Mouse (Mus musculus) midbrain, embryonic 15.5 days (tissue): ENCODE measurements around the gene Rasd2. TPM values are rescaled to one million over a fixed set of nuclear protein-coding genes. Genes with fewer than 3 reads are reported as not detected.

Experiments used
- ATAC-seq: fragments of 200-750 bp; cut with Nextera tagmentation; replicated peaks from 2 replicates; pipeline ENCODE4 v1.8.0; 2017; ENCODE audit warnings: moderate TSS enrichment
- H3K27ac ChIP-seq: fragments of 300-500 bp; sonication (generic); 2 replicates; pipeline ENCODE4 v1.5.1; 2015; ENCODE audit warnings: mild to moderate bottlenecking, inconsistent platforms
- H3K27me3 ChIP-seq: fragments of 300-500 bp; sonication (generic); replicated peaks from 2 replicates; pipeline ENCODE4 v1.6.1; 2015; ENCODE audit warnings: inconsistent platforms
- H3K36me3 ChIP-seq: fragments of 300-500 bp; sonication (generic); replicated peaks from 2 replicates; pipeline ENCODE4 v1.6.1; 2015; ENCODE audit warnings: inconsistent platforms
- H3K4me1 ChIP-seq: fragments of 300-500 bp; sonication (generic); 2 replicates; pipeline ENCODE4 v1.6.1; 2015; ENCODE audit warnings: inconsistent platforms
- H3K4me2 ChIP-seq: fragments of 300-500 bp; sonication (generic); 2 replicates; pipeline ENCODE4 v1.6.1; 2015; ENCODE audit warnings: inconsistent platforms, mild to moderate bottlenecking, moderate library complexity
- H3K4me3 ChIP-seq: fragments of 300-500 bp; sonication (generic); 2 replicates; pipeline ENCODE4 v1.5.1; 2015; ENCODE audit warnings: mild to moderate bottlenecking, inconsistent platforms
- H3K9ac ChIP-seq: fragments of 300-500 bp; sonication (generic); 2 replicates; pipeline ENCODE4 v1.6.1; 2015; ENCODE audit warnings: mild to moderate bottlenecking, inconsistent platforms
- H3K9me3 ChIP-seq: fragments of 300-500 bp; sonication (generic); 2 replicates; pipeline ENCODE4 v1.6.1; 2016; ENCODE audit warnings: inconsistent platforms
- WGBS: fragments of 180-500 bp; shearing (Covaris S2); methylation state at CpG from one replicate; pipeline ENCODE4 v1.1.7; 2015; ENCODE audit warnings: mixed read lengths; 5-methylcytosine and 5-hydroxymethylcytosine counted together
- polyA plus RNA-seq: library from polyadenylated mRNA; unstranded; fragments of >200 nt; fragmentation: Nextera tagmentation; extraction: Ambion mirVana; gene quantifications from 2 replicates; pipeline ENCODE4 v1.2.1, GENCODE M21; 2015

Gene Rasd2
- 3.3 and 4.2 TPM in 2 replicates for polyA plus RNA-seq

DNA sequence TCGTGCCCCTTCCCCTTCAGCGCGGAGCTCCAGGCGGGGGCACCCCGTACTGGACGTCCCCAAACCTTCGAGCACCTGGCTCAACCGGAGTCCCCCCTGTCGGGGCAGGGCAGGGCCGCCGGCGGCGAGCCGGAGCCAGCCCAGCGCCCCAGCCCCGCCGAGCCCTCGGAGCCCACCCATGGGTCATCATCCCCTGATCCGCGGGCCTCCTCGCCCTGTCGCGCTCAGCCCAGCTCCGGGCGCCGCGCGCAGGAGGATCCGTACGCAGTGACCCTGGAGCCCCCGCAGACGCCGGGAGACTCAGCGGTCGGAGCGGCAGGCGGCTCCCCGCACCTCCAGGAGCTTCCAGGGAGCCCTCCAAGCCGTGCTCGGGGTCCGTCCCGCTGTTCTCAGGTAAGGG lies at the start of gene Rasd2:
Gene Rasd2, plus strand, starts transcription at position 259 of the 400 bp plus-strand sequence.
- ATAC-seq, result peak; percentile 27

DNA sequence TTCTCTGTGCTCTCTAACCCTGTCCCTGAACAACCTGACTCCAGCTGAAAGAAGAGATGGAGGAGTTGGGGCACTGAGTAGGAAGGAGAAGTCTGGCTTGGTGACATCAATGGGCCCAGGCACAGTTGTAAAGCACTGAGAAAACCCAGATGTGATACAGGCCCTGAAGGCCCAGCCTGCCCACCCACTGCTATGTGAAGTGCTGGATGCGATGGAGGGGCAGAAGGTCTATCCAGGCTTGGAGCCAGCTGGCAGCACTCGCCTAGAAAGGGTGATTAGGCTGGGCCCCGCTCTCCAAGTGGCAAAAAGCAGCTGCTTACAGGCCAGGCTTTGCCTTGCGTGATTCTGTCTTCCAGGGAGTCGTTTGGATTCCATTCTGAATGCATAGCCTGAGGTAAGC lies 44.4 kb upstream of the Rasd2 start:
- Histone ChIP-seq H3K27me3 (no peaks in the 10 kb centered on the region), H3K36me3 (no peaks in the 10 kb centered on the region), H3K9me3 (no peaks in the 10 kb centered on the region), H3K4me3 (no peak overlapping the region), H3K4me1 (no peaks in the 10 kb centered on the region), H3K4me2 (no peak overlapping the region), H3K9ac (no peak overlapping the region), H3K27ac (no peak overlapping the region)
- 70% methylated on average over 5 of the region's 5 CpGs for WGBS
- no peak for ATAC-seq

More for the DNA sequence above, at the start of gene Rasd2:
- peak within 1 kb of the TSS; percentile 40 for H3K9ac ChIP-seq
- peak within 1 kb of the TSS; percentile 62 for H3K4me3 ChIP-seq
- H3K27ac ChIP-seq, result no peak within 1 kb of the TSS
- peaks cover 48% of the 10 kb centered on the region for H3K27me3 ChIP-seq
- WGBS, result 1% methylated on average over 41 of the region's 42 CpGs
- H3K9me3 ChIP-seq, result no peaks in the 10 kb centered on the region
- peaks cover 5% of the 10 kb centered on the region for H3K4me1 ChIP-seq
- H3K36me3 ChIP-seq, result no peaks in the 10 kb centered on the region
- H3K4me2 ChIP-seq, result peak within 1 kb of the TSS; percentile 91

DNA sequence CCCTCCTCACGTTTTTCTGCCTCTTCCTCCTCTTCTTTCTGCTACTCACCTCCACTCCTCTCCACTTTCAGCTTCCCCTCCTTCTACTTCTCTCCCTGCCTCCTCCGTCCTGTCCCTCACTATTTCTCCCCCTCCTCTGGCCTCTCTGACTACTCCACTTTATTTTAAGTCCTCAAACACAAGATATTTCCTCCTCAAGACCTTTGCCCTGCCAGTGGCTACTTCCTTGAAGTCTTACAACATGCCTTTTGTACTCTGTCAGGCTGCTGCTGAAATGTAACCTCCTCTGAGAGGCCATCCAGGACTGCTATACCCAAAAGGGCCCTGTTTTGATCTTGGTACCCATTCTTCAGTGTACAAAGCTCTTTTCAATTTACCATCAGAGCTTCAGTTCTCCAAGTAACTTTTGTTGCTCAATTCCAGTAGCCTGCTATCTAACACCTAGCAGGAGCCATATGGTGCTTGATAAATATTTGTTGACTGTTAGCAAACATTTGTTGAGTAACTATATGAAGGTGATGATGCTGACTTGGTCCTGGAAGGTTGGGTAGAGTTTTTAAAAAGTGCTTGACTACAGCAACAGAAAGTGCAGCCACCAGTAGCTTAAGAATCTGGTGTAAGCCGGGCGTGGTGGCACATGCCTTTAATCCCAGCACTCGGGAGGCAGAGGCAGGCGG lies 41.6 kb upstream of the Rasd2 start:
- Histone ChIP-seq H3K36me3 (no peaks in the 10 kb centered on the region), H3K4me2 (no peak overlapping the region), H3K4me1 (no peaks in the 10 kb centered on the region), H3K9me3 (no peaks in the 10 kb centered on the region), H3K4me3 (no peak overlapping the region), H3K27me3 (no peaks in the 10 kb centered on the region), H3K27ac (no peak overlapping the region), H3K9ac (no peak overlapping the region)
- 79% methylated on average over 6 of the region's 6 CpGs for WGBS
- ATAC-seq, result no peak

DNA sequence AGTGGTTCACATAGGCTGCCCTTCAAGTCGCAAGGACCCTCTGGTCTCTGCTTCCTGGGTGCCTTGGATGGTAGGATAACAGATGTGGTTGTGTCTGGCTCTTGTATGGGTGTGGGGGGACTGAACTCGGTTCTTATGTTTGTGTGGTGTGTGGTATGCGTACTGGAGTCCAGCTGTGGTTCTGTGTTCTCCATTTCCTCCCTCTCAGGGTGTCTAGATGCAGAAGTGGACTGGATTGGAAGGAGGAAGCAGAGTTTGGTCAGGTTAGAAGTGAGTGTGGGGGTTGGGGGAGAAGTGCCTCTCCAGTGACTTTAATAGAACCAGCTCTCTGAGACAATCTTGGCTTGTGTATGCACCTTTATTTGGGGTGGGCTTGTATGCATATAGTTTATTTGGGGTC lies 20.7 kb upstream of the Rasd2 start:
- no peaks in the 10 kb centered on the region for H3K36me3 ChIP-seq
- no peaks in the 10 kb centered on the region for H3K9me3 ChIP-seq
- no peak overlapping the region for H3K4me2 ChIP-seq
- H3K27ac ChIP-seq, result no peak overlapping the region
- ATAC-seq, result no peak
- H3K4me1 ChIP-seq, result no peaks in the 10 kb centered on the region
- no peaks in the 10 kb centered on the region for H3K27me3 ChIP-seq
- H3K4me3 ChIP-seq, result no peak overlapping the region
- WGBS, result 76% methylated on average over 3 of the region's 3 CpGs
- no peak overlapping the region for H3K9ac ChIP-seq

DNA sequence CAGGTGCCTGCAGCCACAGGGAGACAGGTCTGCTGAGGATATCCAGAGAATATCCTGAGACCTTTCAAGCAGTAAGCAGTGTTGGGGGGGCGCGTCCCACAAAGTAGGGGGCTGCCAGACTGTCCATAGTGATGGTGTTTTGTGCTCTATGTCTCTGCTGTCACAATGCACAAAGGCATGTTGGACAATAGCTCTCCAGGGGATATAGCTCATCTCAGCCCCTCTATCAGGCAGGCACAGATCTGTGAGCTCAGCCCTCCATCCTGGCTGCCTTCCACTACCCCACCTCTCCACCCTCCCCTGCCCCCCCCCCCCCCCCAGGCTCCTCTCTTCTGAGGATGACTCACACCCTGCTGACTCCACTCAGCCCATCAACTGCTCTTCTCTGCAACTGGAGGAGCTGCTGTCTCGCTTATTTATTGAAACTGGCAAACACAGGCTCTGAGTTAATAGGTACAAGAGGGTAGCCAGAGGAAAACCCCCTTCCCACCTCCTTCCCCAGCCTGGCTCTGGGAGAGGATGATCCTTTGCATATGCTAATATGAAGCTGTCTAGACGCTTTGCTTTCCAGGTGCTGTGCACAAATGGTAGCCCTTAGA lies 19.2 kb upstream of the Rasd2 start:
- Histone ChIP-seq H3K4me3 (no peak overlapping the region), H3K27ac (no peak overlapping the region), H3K9me3 (no peaks in the 10 kb centered on the region), H3K27me3 (no peaks in the 10 kb centered on the region), H3K4me1 (peaks cover 9% of the 10 kb centered on the region), H3K36me3 (no peaks in the 10 kb centered on the region), H3K4me2 (no peak overlapping the region), H3K9ac (no peak overlapping the region)
- WGBS, result 38% methylated on average over 4 of the region's 4 CpGs
- ATAC-seq, result peak; percentile 25; the same call in 1 of the 2 replicates

DNA sequence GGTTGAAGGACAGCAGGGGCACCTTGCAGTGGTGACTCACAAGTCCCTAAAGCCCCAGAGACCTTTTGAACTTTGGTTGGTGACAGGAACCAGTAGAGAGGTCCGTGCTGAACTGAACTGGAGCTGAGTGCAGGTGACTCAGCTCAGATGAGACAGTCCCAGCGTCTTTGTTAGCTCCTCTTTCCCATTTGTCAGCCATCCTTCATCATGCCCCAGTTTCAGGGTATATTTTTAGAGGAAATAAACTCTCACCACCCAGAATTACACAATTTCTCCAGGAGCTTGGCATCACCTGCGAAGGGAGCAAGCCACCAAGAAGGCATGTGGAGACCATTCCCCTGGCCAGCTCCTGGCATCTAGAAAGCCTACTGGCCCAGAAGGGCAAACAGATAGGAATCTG lies 16.6 kb upstream of the Rasd2 start:
- H3K27ac ChIP-seq, result no peak overlapping the region
- H3K9me3 ChIP-seq, result no peaks in the 10 kb centered on the region
- no peaks in the 10 kb centered on the region for H3K27me3 ChIP-seq
- peaks cover 9% of the 10 kb centered on the region for H3K4me1 ChIP-seq
- H3K9ac ChIP-seq, result no peak overlapping the region
- no peak for ATAC-seq
- WGBS, result 84% methylated on average over 3 of the region's 3 CpGs
- no peak overlapping the region for H3K4me3 ChIP-seq
- H3K4me2 ChIP-seq, result no peak overlapping the region
- H3K36me3 ChIP-seq, result no peaks in the 10 kb centered on the region

DNA sequence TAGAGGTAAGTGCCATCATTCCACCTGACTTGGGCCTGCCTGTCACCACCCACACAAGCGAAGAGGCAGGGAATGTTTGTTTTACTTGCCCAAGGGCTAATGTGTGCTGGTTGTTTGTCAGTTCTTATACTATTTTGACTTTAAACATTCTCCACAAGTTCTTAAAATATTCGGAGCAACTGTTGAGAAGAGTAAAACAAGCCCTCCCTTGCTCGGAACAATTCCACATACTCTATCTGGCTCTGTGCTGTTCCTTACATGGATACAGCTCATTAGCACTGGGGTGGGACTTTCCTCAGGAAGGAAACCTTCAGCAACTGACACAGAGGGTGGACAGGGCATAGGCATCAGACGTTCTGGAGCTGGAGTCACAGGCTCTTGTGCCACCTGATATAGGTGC lies 15.9 kb upstream of the Rasd2 start:
- 71% methylated on average over 4 of the region's 4 CpGs for WGBS
- no peaks in the 10 kb centered on the region for H3K36me3 ChIP-seq
- no peaks in the 10 kb centered on the region for H3K9me3 ChIP-seq
- H3K4me1 ChIP-seq, result peaks cover 9% of the 10 kb centered on the region
- ATAC-seq, result no peak
- H3K4me2 ChIP-seq, result no peak overlapping the region
- no peak overlapping the region for H3K9ac ChIP-seq
- H3K27ac ChIP-seq, result no peak overlapping the region
- H3K27me3 ChIP-seq, result no peaks in the 10 kb centered on the region
- H3K4me3 ChIP-seq, result no peak overlapping the region

DNA sequence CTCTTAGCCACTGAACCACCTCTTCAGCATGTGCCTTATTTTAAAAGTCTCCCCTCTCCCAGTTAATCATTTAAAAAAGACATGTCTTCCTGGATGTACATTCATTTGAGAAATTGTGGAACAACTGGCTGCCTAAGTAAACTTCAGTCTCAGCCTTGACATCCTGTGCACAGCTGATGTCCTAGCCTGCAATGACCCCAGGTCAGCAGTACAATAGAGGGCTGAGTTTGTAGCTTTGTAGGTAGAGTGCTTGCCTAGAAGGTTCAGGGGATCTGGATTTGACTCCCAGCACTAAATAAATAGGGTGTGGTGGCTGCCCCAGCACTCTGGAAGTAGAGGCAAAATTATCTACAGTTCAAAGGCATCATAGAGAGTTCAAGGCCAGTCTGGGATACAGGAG lies 15.4 kb upstream of the Rasd2 start:
- no peak overlapping the region for H3K27ac ChIP-seq
- no peak for ATAC-seq

DNA sequence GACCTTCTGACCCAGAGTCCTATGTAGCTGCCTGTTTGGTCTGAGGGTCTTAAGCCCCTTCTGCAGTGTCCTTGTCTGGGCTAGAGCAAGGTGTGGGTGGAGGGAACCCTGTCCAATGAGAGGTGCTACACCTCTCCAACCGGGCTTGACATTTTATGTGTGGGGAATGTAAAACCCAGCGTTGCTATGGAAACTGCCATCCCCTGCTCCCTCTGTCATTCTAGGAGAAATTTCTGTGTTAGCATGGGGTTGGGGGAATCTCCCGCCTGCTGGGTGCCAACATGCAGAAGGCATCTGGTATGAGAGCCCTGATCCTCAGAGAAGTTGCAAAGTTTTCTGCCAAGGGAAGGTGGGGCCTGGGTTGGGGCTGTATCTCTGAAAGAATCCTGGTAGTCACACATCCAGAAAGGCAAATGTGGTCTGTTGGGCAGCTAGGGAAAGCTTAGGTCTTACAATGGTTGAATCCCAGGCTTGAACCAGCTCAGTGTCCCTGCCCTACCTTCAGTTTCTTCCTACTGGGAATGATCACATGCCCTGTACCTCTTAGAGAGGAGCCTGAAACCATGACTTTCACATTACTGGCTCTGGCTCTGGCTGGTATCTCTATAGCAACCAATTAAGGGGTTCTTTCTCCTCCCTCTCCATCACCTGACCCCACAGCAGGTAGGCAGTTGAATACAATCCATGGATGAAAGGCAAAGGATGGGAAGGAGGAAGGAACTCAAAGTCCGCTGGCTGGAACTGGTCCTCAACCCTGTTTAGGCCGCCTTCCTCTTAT lies 14.6 kb upstream of the Rasd2 start:
- Histone ChIP-seq H3K4me2 (no peak overlapping the region), H3K4me3 (no peak overlapping the region), H3K27ac (peak overlapping the region; percentile 39; the same call in 1 of the 2 replicates), H3K9ac (no peak overlapping the region), H3K36me3 (no peaks in the 10 kb centered on the region), H3K27me3 (no peaks in the 10 kb centered on the region), H3K4me1 (peaks cover 9% of the 10 kb centered on the region), H3K9me3 (no peaks in the 10 kb centered on the region)
- 58% methylated on average over 5 of the region's 5 CpGs for WGBS
- peak; percentile 85 for ATAC-seq

More for the DNA sequence above, 15.4 kb upstream of the Rasd2 start:
- no peak overlapping the region for H3K4me3 ChIP-seq
- H3K9ac ChIP-seq, result no peak overlapping the region
- no peak overlapping the region for H3K4me2 ChIP-seq
- H3K27me3 ChIP-seq, result no peaks in the 10 kb centered on the region
- no peaks in the 10 kb centered on the region for H3K9me3 ChIP-seq
- no peaks in the 10 kb centered on the region for H3K36me3 ChIP-seq
- H3K4me1 ChIP-seq, result peaks cover 9% of the 10 kb centered on the region

DNA sequence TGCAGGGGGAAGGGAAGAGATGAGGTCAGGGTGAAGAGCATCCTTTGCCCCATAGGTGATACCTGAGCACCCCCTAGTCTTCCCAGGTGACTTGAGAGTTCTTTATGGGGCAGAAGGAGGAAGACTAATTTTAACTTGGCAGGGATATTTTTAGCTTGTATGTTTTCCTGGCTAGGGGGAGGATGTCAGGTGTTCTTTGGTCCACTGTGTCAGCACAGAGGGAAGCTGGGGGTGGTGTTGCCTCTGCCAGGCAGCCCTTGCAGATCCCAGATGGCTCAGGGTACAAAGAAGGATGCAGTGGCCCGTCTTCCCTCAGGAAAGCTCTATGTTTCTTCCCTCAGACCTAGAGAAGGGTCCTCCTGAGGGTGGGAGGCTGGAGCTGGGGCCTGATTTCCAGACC lies 13.8 kb upstream of the Rasd2 start:
- Histone ChIP-seq H3K9ac (no peak overlapping the region), H3K4me2 (no peak overlapping the region), H3K4me3 (no peak overlapping the region), H3K4me1 (peaks cover 9% of the 10 kb centered on the region), H3K36me3 (no peaks in the 10 kb centered on the region), H3K27me3 (no peaks in the 10 kb centered on the region), H3K9me3 (no peaks in the 10 kb centered on the region), H3K27ac (peak overlapping the region; percentile 39; the same call in 1 of the 2 replicates)
- ATAC-seq, result no peak
- 50% methylated on average over 1 of the region's 1 CpGs for WGBS

DNA sequence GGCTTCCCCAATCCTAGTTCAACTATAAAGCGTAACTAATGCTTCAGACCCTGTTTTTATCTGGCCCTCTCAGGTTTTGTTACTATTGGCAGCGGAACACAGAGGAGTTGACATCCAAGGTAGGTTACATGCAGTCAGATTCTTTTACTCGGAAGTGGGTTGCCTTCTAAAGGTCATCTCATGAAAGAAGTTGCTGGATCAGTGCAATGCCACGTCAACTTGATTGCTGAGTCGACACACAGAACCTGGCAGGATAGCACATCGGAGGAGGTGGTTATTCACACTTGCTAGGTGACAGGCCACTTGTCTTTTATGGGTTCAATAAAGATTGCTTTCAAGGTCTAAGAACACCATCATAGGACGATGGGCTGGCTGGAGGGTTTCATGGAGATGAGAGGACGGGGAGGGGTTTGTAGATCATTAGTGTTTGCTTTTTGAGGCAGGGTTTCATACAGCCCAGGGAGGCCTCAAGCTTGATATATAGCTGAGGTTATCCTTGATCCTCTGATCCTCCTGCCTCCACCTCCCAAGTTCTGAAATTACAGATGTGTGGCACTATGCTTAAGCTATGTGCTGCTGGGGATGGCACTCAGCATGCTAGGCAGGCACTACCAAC lies 11.6 kb upstream of the Rasd2 start:
- peaks cover 9% of the 10 kb centered on the region for H3K4me1 ChIP-seq
- no peak overlapping the region for H3K27ac ChIP-seq
- H3K4me2 ChIP-seq, result no peak overlapping the region
- ATAC-seq, result no peak
- H3K27me3 ChIP-seq, result no peaks in the 10 kb centered on the region
- no peaks in the 10 kb centered on the region for H3K9me3 ChIP-seq
- WGBS, result 79% methylated on average over 8 of the region's 8 CpGs
- H3K4me3 ChIP-seq, result no peak overlapping the region
- H3K36me3 ChIP-seq, result no peaks in the 10 kb centered on the region
- H3K9ac ChIP-seq, result no peak overlapping the region

DNA sequence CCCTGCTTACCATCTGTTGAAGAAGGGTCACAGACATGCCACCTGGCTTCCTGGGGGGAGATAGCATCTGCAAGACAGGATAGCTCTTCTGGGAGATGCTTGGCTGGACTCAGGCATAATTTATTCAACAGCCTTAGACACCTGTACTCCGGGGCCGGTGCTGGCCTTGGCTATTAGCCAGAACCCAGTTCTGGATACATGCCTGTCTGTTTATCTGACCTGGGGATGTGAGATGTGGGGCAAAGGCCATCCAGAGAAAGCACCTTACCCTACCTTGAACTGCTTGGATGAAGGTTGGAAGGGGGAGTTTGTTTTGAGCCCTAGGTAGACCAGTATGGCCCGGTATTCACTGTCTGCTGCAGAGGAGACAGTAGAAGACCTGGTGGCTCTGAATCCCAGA lies 10.8 kb upstream of the Rasd2 start:
- Histone ChIP-seq H3K4me2 (no peak overlapping the region), H3K4me1 (peaks cover 9% of the 10 kb centered on the region), H3K27ac (no peak overlapping the region), H3K9me3 (no peaks in the 10 kb centered on the region), H3K36me3 (no peaks in the 10 kb centered on the region), H3K4me3 (no peak overlapping the region), H3K27me3 (no peaks in the 10 kb centered on the region), H3K9ac (no peak overlapping the region)
- no peak for ATAC-seq
- WGBS, result 92% methylated on average over 3 of the region's 3 CpGs
